Mouse (Mus musculus): Measurements from ENCODE around the gene Gm13285.
"Not testable (repeated sequence)": the region's sequence is repeated elsewhere in the genome, so short reads cannot be mapped to it uniquely, and the experiment has no call there.

Gene Gm13285

DNA sequence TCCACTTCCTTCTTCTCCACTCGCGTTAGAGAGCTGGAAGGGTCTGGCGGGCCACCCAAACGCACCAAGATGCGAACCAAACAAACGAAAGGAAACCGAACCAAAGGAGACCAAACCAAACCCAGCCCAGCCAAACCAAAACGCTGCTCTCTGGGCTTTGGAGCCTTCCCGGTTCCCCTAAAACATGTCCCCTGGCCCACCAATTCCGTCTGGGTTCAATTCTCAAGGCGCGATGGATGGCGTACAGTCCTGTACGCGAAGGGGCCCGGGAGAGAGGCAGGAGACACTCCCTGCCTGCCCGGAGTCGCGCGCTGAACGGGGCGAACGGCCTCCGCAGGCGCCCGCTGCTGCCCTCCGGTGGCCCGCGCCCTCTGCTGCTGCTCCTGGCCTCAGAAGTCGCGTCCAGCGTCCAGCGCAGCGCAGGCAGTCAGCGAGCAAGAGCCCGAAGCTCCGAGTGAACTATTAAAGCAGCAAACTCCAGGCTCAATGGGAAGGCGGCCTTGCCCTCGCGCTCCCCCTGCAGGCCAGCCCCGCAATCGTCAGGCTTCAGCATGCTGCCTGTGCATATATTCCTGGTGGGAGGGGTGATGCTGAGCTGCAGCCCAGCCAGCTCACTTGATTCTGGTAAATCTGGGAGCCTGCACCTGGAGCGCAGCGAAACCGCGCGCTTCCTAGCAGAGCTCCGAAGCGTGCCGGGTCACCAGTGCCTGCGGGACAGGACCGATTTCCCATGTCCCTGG is 5.4 kb upstream of the Gm13285 start, which contains the start of gene Gm13275:
Gene Gm13275 (plus strand): TSS at position 552 of the 740 bp plus-strand sequence.
- DNase-seq (ENCODE audit: low read depth in 1 of 2, low spot score in 2 of 2), result peak; percentile 61 to 85

DNA sequence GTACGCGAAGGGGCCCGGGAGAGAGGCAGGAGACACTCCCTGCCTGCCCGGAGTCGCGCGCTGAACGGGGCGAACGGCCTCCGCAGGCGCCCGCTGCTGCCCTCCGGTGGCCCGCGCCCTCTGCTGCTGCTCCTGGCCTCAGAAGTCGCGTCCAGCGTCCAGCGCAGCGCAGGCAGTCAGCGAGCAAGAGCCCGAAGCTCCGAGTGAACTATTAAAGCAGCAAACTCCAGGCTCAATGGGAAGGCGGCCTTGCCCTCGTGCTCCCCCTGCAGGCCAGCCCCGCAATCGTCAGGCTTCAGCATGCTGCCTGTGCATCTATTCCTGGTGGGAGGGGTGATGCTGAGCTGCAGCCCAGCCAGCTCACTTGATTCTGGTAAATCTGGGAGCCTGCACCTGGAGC is 2.4 kb upstream of the Gm13285 start, which contains the start of gene Gm13279:
Gene Gm13279 (plus strand): TSS at position 301 of the 400 bp plus-strand sequence.
- DNase-seq (ENCODE audit: low read depth in 1 of 2, low spot score in 2 of 2), result not testable (repeated sequence)

DNA sequence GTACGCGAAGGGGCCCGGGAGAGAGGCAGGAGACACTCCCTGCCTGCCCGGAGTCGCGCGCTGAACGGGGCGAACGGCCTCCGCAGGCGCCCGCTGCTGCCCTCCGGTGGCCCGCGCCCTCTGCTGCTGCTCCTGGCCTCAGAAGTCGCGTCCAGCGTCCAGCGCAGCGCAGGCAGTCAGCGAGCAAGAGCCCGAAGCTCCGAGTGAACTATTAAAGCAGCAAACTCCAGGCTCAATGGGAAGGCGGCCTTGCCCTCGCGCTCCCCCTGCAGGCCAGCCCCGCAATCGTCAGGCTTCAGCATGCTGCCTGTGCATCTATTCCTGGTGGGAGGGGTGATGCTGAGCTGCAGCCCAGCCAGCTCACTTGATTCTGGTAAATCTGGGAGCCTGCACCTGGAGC is 3.5 kb downstream of the Gm13285 start, which contains the start of gene Gm13287:
Gene Gm13287 (plus strand): TSS at position 301 of the 400 bp plus-strand sequence.
- not testable (repeated sequence) for DNase-seq (ENCODE audit: low read depth in 1 of 2, low spot score in 2 of 2)

DNA sequence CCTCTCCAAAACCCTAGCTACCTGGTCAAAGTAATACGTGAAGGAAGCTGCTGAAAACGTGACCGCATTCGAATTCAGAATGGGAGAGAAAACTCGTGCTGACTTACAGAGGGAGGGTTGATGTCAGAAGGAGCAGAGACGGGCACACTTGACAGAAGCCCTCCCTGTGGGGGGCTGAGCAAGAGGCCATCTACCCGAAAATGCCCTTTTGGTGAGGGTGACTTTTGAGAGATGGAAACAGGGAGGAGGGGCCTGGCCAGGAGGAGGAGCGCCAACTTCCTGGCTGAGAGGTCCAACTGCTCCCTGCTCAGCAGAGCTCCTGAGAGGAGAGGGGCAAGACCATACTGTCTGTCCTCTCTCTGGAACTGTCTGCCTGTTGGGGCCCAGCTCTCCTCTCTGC is 5.8 kb downstream of the Gm13285 start, which contains the start of gene Gm13288:
Gene Gm13288 (plus strand): TSS at position 301 of the 400 bp plus-strand sequence.
- DNase-seq (ENCODE audit: low read depth in 1 of 2, low spot score in 2 of 2), result not testable (repeated sequence)

DNA sequence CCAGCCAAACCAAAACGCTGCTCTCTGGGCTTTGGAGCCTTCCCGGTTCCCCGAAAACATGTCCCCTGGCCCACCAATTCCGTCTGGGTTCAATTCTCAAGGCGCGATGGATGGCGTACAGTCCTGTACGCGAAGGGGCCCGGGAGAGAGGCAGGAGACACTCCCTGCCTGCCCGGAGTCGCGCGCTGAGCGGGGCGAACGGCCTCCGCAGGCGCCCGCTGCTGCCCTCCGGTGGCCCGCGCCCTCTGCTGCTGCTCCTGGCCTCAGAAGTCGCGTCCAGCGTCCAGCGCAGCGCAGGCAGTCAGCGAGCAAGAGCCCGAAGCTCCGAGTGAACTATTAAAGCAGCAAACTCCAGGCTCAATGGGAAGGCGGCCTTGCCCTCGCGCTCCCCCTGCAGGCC is 6.3 kb downstream of the Gm13285 start:
- DNase-seq (ENCODE audit: low read depth in 1 of 2, low spot score in 2 of 2), result peak in 1 of 2 experiments; percentile 2

DNA sequence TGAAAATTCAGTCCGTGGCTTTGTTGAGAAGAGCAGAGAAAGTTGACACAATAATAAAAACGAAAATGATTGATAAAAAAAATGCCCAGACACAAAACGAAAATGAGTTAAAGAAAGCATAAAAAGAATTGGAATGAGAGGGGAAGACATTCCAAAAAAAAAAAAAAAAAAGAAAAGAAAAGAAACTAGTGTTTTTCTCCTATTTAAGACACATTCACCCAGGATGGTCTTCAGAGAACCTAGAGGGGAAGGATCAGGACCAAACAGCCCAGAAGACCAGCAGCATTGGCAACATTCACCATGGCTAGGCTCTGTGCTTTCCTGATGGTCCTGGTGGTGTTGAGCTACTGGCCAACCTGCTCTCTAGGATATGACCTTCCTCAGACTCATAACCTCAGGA is 16.5 kb downstream of the Gm13285 start, which contains the start of gene Ifna7:
Gene Ifna7 (plus strand): TSS at position 301 of the 400 bp plus-strand sequence.
- DNase-seq (ENCODE audit: low read depth in 1 of 2, low spot score in 2 of 2), result no peak

DNA sequence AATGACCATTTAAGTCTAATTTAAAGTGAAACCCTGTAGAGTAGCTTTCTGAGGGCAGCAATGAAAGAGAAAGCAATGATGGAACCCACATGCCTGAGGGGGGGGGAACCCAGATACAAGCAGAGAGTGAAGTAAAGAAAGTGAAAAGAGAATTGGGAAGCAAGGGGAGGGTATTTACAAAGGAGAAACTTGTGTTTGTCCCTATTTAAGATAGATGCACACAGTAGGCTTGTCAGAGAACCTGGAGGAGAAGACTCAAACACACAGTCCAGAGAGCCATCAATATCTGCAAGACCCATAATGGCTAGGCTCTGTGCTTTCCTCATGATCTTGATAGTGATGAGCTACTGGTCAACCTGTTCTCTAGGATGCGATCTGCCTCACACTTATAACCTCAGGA is 20.2 kb downstream of the Gm13285 start, which contains the start of gene Ifna11:
Gene Ifna11 (plus strand): TSS at position 301 of the 400 bp plus-strand sequence.
- DNase-seq (ENCODE audit: low read depth in 1 of 2, low spot score in 2 of 2), result no peak

DNA sequence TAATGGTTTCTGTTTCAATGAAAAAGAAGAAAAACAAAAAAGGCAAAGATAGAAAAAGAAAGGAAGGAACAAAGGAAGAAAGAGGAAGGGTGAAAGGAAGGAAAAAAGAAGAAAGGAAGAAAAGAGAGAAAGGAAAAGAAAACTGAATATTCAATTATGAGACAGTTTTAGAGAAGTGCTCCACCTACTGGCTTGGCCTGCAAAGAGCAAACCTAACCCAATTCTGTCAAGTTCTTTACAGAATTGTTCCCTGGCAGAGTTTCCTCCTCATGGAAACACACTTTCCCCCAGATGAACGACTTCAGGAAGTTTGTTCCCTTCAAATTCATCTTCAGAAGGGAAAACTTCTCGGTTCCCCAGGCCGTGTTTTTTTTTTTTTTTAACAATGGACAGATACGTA is 23.5 kb downstream of the Gm13285 start:
- no peak for DNase-seq (ENCODE audit: low read depth in 1 of 2, low spot score in 2 of 2)

DNA sequence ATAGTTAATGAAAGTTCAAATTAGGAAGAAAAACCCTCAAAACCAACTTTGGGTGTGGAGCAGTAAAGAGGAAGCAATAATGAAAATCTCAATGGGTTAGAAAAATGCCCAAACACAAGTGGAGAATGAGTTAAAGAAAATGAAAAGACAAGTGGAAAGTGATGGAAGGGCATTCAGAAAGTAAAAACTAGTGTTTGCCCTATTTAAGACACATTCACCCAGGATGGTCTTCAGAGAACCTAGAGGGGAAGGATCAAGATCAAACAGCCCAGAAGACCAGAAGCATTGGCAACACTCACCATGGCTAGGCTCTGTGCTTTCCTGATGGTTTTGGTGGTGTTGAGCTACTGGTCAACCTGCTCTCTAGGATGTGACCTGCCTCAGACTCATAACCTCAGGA is 27.7 kb downstream of the Gm13285 start, which contains the start of gene Ifna6:
Gene Ifna6 (plus strand): TSS at position 301 of the 400 bp plus-strand sequence.
- DNase-seq (ENCODE audit: low read depth in 1 of 2, low spot score in 2 of 2), result not testable (repeated sequence)

DNA sequence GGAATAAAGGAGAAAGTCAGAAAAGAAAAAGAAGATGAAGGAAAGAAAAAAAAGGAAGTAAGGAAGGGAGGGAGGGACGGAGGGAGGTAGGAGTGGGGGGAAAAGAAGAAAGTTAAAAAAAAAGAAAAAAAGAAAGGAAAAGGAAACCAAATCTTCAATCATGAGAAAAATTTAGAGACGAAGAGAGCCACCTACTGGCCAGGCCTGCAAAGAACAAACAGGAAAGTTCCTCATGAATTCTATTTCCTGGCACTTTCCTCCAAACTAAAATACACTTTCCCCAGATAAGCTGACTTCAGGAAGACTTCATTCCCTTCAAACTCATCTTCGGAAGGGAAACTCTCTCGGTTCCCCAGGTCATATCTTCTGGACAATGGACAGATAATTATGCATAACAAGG is 31.1 kb downstream of the Gm13285 start:
- DNase-seq (ENCODE audit: low read depth in 1 of 2, low spot score in 2 of 2), result no peak

DNA sequence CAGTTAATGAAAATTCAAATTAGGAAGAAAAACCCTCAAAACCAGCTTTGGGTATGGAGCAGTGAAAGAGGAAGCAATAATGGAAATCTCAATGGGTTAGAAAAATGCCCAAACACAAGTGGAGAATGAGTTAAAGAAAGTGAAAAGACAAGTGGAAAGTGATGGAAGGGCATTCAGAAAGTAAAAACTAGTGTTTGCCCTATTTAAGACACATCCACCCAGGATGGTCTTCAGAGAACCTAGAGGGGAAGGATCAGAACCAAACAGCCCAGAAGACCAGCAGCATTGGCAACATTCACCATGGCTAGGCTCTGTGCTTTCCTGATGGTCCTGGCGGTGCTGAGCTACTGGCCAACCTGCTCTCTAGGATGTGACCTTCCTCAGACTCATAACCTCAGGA is 35.8 kb downstream of the Gm13285 start, which contains the start of gene Ifna5:
Gene Ifna5 (plus strand): TSS at position 301 of the 400 bp plus-strand sequence.
- not testable (repeated sequence) for DNase-seq (ENCODE audit: low read depth in 1 of 2, low spot score in 2 of 2)

DNA sequence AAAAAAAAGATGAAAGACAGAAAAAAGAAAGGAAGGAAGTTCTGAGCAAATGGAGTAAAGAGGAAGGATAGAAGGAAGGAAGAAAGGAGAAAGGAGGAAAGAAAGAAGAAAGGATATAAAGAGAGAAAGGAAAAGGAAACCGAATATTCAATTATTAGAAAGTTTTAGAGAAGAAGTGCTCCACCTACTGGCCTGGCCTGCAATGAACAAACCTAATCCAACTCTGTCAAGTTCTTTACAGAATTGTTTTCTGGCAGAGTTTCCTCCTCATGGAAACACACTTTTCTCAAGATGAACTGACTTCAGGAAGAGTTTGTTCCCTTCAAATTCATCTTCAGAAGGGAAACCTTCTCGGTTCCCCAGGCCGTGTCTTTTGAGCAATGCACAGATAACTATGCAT is 39.4 kb downstream of the Gm13285 start:
- no peak for DNase-seq (ENCODE audit: low read depth in 1 of 2, low spot score in 2 of 2)

DNA sequence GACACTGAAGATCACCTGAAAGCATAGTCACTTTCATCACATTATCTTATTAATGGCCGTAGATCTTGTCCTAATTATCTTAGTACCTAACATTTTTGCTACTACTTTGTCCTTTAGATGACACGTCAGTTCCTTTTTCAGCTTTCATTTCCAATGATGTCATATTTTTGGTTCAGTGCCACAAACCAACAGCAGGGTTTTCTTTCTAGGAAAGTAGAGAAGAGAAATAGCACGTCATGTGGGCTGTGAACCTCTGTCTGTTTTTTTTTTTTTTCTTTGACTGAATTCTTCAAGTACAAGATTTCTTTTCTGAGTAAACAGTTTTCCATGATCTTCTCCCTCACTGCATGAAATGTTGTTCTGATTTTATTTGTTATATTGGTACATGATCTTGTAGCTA is 40.6 kb downstream of the Gm13285 start:
- DNase-seq (ENCODE audit: low read depth in 1 of 2, low spot score in 2 of 2), result no peak

DNA sequence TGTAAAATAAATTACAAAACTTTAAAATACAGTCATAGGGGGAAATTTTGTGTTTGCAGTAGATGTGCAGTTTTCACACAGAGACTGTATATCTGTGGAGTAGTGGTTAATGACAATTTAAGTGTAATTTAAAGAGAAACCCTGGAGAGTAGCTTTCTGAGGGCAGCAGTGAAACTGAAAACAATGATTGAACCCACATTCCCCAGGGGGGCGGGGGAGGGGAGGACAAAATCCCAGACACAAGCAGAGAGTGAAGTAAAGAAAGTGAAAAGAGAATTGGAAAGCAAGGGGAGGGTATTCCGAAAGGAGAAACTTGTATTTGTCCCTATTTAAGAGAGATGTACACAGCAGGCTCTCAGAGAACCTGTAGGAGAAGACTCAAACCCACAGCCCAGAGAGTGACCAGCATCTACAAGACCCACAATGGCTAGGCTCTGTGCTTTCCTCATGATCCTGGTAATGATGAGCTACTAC is 42.0 kb downstream of the Gm13285 start, which contains the start of gene Ifna4:
Gene Ifna4 (plus strand): TSS at position 424 of the 474 bp plus-strand sequence.
- no peak for DNase-seq (ENCODE audit: low read depth in 1 of 2, low spot score in 2 of 2)

DNA sequence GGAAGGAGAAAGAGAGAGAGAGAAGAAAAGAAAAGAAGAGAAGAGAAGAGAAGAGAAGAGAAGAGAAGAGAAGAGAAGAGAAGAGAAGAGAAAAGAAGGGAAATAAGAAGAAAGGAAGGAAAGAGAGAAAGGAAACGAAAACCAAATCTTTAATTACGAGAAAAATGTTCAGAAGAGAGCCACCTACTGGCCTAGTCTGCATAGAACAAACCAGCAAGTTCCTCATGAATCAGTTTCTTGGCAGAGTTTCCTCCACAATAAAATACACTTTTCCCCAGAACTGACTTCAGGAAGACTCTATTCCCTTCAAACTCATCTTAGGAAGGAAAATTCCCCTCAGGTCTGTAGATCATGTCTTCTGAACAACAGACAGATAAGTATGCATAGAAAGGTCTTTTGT is 45.9 kb downstream of the Gm13285 start:
- no peak for DNase-seq (ENCODE audit: low read depth in 1 of 2, low spot score in 2 of 2)

DNA sequence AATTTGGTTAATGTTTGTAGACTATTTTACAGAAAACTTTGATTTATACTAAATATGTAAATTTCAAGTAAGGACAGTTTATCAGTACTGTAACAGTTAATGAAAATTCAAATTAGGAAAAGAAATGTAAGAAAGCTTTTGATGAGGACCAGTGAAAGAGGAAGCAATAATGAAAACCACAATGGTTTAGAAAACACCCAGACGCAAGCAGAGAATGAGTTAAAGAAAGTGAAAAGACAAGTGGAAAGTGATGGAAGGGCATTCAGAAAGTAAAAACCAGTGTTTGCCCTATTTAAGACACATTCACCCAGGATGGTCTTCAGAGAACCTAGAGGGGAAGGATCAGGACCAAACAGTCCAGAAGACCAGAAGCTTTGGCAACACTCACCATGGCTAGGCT is 50.2 kb downstream of the Gm13285 start, which contains the start of gene Ifna1:
Gene Ifna1 (plus strand): TSS at position 390 of the 400 bp plus-strand sequence.
- DNase-seq (ENCODE audit: low read depth in 1 of 2, low spot score in 2 of 2), result no peak
